Mouse (Mus musculus) bone marrow macrophage, adult 2 months (primary cell): ENCODE measurements around the gene Ubr4. TPM values are rescaled to one million over a fixed set of nuclear protein-coding genes. Genes with fewer than 3 reads are reported as not detected.

ENCODE experiments used
- H3K27ac ChIP-seq: 2 replicates; pipeline ENCODE4 v1.5.1; 2012; ENCODE audit warnings: low read depth, low read length; ENCODE audit not compliant: insufficient read depth
- H3K4me1 ChIP-seq: 2 replicates; pipeline ENCODE4 v1.6.1; 2012; ENCODE audit warnings: low read length; ENCODE audit not compliant: control insufficient read depth, insufficient read depth
- H3K4me3 ChIP-seq: 2 replicates; pipeline ENCODE4 v1.5.1; 2012; ENCODE audit warnings: mild to moderate bottlenecking, low read length, moderate library complexity; ENCODE audit not compliant: insufficient read depth
- CTCF ChIP-seq: IDR thresholded peaks from 2 replicates; pipeline ENCODE4 v1.5.1; 2012; ENCODE audit warnings: low read depth, mild to moderate bottlenecking, low read length, moderate library complexity
- POLR2A ChIP-seq: IDR thresholded peaks from 2 replicates; pipeline ENCODE4 v1.6.1; 2012; ENCODE audit warnings: mild to moderate bottlenecking, low read depth, low read length, borderline replicate concordance
- polyA plus RNA-seq: library from polyadenylated mRNA; stranded (reverse); fragments of >200 nt; gene quantifications from 2 replicates; pipeline ENCODE4 v1.2.4, GENCODE M21; 2012; ENCODE audit not compliant: missing spikeins, insufficient read depth, insufficient read length

Gene Ubr4
- polyA plus RNA-seq, 1 experiment, result 84.1 TPM

DNA sequence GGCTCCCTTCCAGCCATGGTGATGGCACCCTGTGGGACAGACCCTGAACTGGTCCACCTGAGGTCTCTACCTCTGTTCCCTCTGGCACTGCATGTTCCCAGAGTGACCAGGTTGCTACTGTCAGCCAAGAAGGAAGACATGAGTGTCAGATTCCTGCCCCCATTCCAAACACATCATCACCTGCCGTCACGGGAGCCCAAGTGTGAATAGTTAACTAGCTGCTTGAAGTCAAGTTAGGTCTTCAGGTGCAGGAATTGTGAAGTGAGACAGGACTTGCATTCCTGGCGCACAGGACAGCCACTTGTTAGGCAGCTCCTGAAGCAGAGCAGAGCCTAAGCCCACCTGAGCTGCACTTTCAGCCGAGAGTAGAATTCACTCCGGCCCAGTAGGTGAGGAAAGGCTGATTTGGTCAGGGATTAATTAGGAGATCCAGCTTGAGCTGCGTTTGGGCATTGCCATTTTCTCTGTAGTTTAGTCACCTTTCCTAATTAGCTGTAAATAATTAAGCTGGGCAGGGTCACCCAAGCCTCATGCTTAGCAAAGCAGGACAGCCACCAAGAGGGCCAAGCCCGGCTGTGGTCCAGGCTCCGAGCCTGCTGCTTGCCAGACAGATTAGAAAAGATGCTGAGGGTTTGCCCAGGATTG is 131.2 kb downstream of the Ubr4 start:
- H3K27ac ChIP-seq, result no peak overlapping the region
- no peak for TF ChIP-seq CTCF
- TF ChIP-seq POLR2A, result no peak

DNA sequence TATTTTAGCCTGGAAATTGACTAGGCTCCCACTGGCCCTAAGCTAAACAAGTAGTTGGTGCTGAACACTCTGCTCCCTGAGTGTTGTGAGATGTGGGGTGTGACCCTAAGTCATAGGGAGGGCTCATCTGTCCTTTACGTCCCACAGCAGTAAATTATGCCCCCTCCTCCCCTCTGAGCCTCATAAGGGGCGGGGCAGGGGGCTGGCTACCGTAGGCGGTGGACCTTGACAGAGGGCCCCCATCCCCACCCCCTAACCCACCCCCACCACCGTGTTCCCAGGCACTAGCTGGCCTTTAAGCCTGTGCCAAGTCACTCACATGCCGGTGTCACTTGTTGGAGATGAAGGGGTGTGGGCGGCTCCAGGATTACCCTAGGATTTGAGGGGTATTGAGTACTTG is 132.1 kb downstream of the Ubr4 start:
- no peaks in the 10 kb centered on the region for H3K4me1 ChIP-seq
- H3K27ac ChIP-seq, result no peak overlapping the region
- TF ChIP-seq CTCF (no peak), POLR2A (no peak)
- no peak overlapping the region for H3K4me3 ChIP-seq

More for the DNA sequence above, 131.2 kb downstream of the Ubr4 start:
- H3K4me3 ChIP-seq, result no peak overlapping the region
- no peaks in the 10 kb centered on the region for H3K4me1 ChIP-seq

DNA sequence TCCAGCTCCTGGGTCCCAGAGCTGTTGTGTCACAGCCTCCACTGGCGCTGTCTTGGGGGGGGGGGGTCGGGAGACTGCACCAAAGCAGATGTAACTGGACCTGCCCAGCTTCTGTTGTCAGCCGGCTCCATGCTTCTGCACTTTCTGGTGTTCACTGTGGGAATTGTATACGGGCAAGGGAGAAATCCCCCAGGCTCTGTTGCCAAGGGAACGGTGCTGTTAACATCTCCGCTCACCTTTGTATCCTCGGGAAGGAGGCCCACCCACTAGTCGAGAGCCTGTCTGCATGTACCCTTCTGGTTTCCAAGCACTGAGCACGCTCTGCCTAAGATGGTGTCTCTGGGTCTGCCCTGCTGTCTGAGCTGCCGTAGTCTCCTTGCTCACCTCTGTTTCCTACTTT is 134.7 kb downstream of the Ubr4 start:
- no peak for TF ChIP-seq CTCF
- no peak for TF ChIP-seq POLR2A
- Histone ChIP-seq H3K4me3 (no peak overlapping the region), H3K4me1 (peaks cover 22% of the 10 kb centered on the region), H3K27ac (no peak overlapping the region)

DNA sequence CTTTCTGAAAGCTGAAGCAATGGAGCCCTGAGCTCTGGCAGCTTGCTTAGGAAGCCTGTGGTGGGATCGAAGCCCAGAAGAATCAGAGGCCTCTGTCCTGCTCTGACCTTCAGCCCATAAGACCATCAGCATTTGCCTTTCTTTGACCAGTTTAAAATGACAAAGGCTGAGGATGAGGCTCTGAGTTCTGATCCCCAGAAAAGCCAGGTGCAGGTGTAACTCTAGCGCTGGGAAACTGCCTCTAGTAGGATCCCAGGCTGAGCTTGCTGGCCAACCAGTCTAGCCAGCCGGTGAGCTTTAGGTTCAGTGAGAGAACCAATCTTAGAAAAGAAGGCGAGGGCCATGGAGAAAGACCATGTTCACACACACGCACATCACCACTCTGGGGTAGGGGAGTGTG is 135.9 kb downstream of the Ubr4 start:
- Histone ChIP-seq H3K4me1 (peaks cover 34% of the 10 kb centered on the region), H3K27ac (no peak overlapping the region), H3K4me3 (no peak overlapping the region)
- no peak for TF ChIP-seq POLR2A
- TF ChIP-seq CTCF, result no peak

DNA sequence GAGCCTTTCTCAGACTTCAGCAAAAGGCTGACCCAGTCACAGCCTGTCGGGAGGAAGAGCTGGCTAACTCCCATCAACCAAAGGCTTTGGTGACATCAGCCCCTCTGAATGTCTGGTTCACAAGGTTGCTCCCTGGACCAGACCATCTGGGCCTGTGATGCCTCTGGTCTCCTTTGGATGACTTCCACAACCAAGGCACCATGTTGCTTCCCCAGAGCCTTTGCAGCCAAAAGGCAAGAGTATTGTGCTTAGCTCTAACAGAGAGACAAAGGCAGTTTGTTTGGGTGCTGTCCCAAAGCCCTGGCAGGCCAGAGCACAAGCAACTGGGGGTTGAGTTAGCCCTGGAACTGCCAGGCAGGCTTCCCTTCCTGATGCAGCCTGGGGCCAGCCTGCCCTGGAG is 137.5 kb downstream of the Ubr4 start:
- Histone ChIP-seq H3K27ac (0 out of 2 replicates have a peak overlapping the region, but pooled peaks have one; percentile 17), H3K4me3 (no peak overlapping the region), H3K4me1 (peaks cover 47% of the 10 kb centered on the region)
- TF ChIP-seq POLR2A, result no peak
- TF ChIP-seq CTCF, result no peak

DNA sequence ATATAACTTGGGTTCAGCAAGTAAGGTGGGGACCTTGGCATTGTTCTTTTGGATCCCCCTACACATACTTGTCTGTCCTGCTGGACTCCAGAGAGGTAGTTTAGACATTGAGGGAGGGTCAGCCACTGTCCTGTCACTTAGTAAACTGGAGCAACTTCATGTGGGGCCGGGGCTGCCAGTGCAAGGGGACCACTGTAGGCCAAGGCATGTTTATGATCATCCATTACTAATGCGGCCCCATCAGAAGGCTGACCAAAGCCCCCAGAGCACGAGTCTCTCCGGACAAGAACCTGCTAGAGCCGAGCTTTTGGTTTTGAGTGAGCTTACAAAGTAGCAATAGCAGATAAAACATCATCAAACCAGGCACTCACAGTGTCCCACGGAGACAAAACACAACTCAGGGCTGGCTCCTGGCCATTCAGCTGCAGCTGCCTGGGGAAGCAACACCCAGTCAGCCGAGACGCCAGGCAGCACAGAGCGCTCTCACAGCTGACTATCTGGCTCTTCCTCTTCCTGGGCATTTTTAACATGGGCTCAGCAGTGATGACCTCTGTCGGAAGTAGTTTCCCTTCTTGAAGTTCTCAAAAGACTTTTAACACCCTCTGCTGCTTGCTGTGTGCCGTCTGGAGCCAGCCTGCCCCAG is 138.1 kb downstream of the Ubr4 start:
- Histone ChIP-seq H3K4me3 (no peak overlapping the region), H3K4me1 (peaks cover 49% of the 10 kb centered on the region), H3K27ac (peak overlapping the region; percentile 47)
- TF ChIP-seq POLR2A (no peak), CTCF (no peak)

DNA sequence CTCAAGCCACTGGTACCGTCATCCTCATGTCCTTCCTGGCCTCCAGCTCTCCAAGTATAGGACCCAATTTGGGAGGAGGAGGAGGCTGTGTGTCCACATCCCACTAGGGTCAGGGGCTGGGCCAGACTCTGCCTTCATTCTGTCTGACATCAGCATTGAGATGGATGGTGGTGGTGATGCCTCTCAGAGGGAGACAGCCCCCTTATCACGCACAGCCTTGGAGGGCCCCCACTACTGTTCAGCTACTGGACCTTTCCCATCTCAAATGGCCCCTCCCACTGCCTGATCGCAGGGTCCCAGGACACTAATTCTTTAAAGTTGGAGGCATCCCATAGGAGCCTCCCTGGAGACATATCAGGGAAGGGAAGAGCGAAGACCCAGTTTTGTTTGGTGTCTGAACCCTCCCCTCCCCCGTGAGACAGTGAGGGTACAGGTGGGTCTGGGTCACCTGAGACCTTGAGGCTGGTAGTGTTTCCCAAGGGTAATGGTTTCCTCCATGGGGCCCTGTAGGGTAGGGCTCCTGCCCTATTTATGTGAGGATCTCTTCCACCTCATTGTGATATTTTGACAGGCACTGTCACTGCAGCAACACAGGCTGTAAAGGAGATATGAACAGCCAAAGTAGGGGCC is 139.2 kb downstream of the Ubr4 start:
- Histone ChIP-seq H3K4me1 (peaks cover 49% of the 10 kb centered on the region), H3K27ac (no peak overlapping the region), H3K4me3 (no peak overlapping the region)
- TF ChIP-seq POLR2A (no peak), CTCF (no peak)

DNA sequence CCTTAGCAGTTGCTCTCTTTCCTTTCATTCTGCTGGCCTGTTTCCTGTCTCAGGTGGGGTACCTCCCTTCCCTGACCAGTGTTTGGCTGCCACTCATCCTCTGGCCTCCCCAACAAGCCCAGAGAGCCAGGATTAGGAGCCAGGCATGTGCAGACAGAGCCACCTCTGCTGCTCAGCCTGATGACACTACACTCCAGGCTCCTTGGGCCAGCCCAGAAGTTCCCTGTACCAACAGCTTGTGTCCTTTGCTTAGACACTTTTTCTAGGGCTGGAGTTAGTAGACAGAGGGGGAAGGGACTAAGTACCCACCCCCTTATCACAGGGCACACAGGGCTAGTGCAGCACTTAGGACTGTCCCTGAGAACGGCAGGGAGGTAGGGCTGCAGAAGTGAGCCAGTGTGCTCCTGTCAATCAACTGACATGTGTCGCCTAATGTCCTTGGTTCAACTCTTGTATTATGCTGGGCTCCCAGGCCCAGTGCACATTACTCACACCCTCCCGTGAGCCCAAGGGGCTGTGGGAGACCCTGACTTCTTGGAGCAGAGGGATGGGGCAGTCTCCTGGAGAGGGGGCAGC is 139.9 kb downstream of the Ubr4 start:
- TF ChIP-seq POLR2A, result no peak
- TF ChIP-seq CTCF, result no peak
- H3K4me3 ChIP-seq, result no peak overlapping the region
- H3K27ac ChIP-seq, result no peak overlapping the region
- peaks cover 49% of the 10 kb centered on the region for H3K4me1 ChIP-seq

DNA sequence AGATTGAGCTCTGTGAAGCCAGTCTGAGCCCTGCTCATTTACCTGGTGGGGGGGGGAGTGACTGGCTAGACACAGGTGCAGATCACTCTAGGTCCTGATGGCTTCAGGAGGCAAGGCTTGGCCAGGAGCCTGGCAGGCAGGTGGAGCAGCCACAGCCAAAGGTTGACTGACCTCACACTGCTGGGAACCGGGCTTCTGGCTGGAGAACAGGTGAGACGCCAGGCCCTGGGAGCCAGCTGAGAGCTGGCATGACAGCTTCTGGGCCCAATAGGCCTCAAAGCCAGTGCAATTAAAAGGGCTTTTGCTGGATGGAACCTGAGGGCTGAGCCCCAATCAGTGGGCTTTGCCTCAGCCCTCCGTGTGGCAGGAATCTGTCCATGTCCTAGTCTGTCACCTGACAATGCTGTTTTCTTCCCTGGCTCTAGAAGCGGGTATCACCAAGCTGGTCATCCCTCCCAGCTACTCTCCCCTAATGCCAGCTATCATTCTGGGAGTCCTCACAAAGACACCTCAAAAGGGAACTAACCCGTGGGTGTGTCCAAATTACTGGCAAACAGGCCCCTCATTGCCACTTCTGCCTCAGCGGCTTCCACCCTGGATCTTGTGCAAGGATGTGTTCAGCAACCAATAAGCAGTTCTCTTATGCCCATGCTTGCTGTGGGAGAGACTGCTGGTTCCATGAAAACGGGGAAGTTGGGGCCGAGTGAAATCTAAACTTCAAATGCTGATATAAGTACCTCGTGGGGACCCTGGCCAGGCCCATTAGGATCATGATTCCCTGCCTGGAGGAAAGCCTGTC is 141.0 kb downstream of the Ubr4 start:
- Histone ChIP-seq H3K27ac (peak overlapping the region; percentile 90), H3K4me1 (peaks cover 49% of the 10 kb centered on the region), H3K4me3 (no peak overlapping the region)
- TF ChIP-seq POLR2A, result no peak

DNA sequence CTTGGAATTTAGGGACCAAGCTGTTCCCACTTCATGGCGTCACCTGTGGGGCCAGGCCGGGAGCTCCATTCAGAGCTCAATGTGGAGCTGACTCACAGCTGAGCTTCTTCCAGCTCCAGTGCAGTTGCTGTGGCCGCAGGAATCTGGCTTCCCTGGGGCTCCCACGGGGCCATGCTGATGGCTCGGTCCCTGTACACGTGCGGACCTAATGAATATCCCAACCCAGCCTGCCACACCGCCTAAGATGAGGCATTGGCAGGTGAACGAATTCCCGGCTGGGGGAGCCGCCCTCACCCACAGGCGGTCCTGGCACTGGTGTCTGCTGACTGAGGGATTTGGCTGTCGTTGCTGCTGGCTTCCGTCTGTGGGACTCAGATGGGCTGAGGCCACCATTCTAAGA is 148.4 kb downstream of the Ubr4 start:
- Histone ChIP-seq H3K4me1 (0 out of 2 replicates have a peak, but pooled peaks cover 2% of the 10 kb centered on the region), H3K4me3 (no peak overlapping the region), H3K27ac (no peak overlapping the region)
- TF ChIP-seq POLR2A (no peak), CTCF (no peak)
